Mouse (Mus musculus): ENCODE results near the gene Gm20388.

DNA sequence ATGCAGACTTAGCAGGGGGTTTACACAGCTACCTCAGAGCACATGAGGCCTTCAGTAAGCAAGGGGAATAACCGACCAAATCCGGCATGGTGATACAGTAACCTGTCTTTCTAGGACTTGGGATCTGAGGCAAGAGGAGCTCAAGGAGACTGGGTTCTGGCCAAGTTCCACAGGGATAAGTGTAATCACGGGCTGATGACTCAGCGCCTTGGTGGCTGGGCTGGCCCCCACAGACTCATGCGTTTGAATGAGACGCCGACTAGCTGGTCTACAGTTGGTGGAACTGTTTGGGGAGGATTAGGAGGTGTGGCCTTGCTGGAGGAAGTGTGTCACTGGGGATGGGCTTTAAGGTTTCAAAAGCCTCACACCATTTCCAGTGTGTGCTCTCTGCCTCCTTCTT, 428.0 kb downstream of the Gm20388 start:
- no peak for TF ChIP-seq POLR2A (IDR thresholded peaks at IDR 0.05; ENCODE audit: low read depth, low read length)
- TF ChIP-seq CTCF (conservative IDR thresholded peaks at IDR 0.05; ENCODE audit: insufficient read depth, insufficient read length, low read depth, low read length), result no peak

All from kidney, adult 2 months (tissue).